Mouse (Mus musculus) neural tube, embryonic 15.5 days (tissue): ENCODE measurements around the gene Hoxc4. TPM values are rescaled to one million over a fixed set of nuclear protein-coding genes. Genes with fewer than 3 reads are reported as not detected.

Experiments used
- ATAC-seq: fragments of 200-750 bp; cut with Nextera tagmentation; 2 replicates; pipeline ENCODE4 v1.8.0; 2017; ENCODE audit warnings: mild to moderate bottlenecking, moderate TSS enrichment, moderate library complexity; ENCODE audit not compliant: low FRiP score
- H3K27ac ChIP-seq: fragments of 300-500 bp; sonication (generic); replicated peaks from 2 replicates; pipeline ENCODE4 v1.5.1; 2015; ENCODE audit warnings: mild to moderate bottlenecking, inconsistent platforms
- H3K27me3 ChIP-seq: fragments of 300-500 bp; sonication (generic); replicated peaks from 2 replicates; pipeline ENCODE4 v1.6.1; 2015; ENCODE audit warnings: inconsistent platforms
- H3K36me3 ChIP-seq: fragments of 300-500 bp; sonication (generic); 2 replicates; pipeline ENCODE4 v1.6.1; 2015; ENCODE audit warnings: inconsistent platforms
- H3K4me1 ChIP-seq: fragments of 300-500 bp; sonication (generic); 2 replicates; pipeline ENCODE4 v1.6.1; 2015; ENCODE audit warnings: inconsistent platforms
- H3K4me2 ChIP-seq: fragments of 300-500 bp; sonication (generic); 2 replicates; pipeline ENCODE4 v1.6.1; 2015; ENCODE audit warnings: inconsistent platforms, mild to moderate bottlenecking, moderate library complexity
- H3K4me3 ChIP-seq: fragments of 300-500 bp; sonication (generic); replicated peaks from 2 replicates; pipeline ENCODE4 v1.5.1; 2015; ENCODE audit warnings: mild to moderate bottlenecking, inconsistent platforms
- H3K9ac ChIP-seq: fragments of 300-500 bp; sonication (generic); replicated peaks from 2 replicates; pipeline ENCODE4 v1.6.1; 2015; ENCODE audit warnings: mild to moderate bottlenecking, inconsistent platforms
- H3K9me3 ChIP-seq: fragments of 300-500 bp; sonication (generic); replicated peaks from 2 replicates; pipeline ENCODE4 v1.6.1; 2016; ENCODE audit warnings: inconsistent platforms
- WGBS: fragments of 180-500 bp; shearing (Covaris S2); methylation state at CpG from one replicate; pipeline ENCODE4 v1.1.7; 2015; ENCODE audit warnings: mixed read lengths; 5-methylcytosine and 5-hydroxymethylcytosine counted together
- polyA plus RNA-seq: library from polyadenylated mRNA; unstranded; fragments of >200 nt; fragmentation: Nextera tagmentation; extraction: Ambion mirVana; gene quantifications from 2 replicates; pipeline ENCODE4 v1.2.1, GENCODE M21; 2015

Gene Hoxc4
- polyA plus RNA-seq, 1 experiment from 2014 or later = 48.6 TPM

DNA sequence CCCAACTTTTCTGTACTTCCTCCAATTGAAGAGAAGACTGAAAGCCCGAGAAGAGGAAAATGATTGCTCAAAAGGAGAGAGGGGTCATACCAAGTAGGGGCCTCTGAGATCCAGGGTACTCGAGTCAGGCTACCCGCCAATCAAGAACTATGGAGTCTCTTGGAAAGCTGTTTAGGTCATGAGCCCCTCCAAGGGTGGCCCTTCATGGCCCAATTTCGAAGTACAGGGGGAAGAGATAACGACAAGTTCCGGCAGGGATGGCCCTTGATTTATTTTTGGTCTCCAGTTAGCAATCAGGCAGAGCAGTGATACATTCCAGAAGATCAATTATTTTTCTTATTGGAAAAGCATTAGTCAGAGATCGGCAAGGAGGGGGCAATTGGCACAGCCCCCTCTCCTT is 27.0 kb upstream of the Hoxc4 start:
- WGBS = 9% methylated on average over 7 of the region's 7 CpGs

DNA sequence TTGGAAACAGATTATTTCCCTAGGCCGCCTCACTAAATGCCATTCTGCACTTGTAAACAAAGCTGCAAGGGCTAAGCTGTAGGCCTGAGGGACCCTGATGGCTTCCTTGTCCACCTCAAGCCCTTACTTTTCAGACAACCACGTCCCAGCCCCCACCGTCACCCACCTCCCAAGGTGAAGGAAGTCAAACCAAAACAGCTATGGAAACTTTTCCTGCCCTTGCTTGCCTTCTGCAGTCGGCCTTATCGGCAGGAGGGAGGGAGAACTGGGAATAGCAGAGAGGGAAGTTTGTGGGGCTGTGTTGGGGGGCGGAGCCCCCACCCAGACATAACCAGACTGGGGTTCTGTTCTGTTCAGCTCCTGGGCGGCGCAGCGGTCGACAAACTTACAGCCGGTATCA is 26.5 kb upstream of the Hoxc4 start:
- Histone ChIP-seq H3K27me3 (peaks cover 2% of the 10 kb centered on the region; the same call in 1 of the 2 replicates), H3K27ac (peak overlapping the region; percentile 89), H3K4me1 (peaks cover 82% of the 10 kb centered on the region), H3K9ac (peak overlapping the region; percentile 64), H3K9me3 (no peaks in the 10 kb centered on the region), H3K36me3 (no peaks in the 10 kb centered on the region), H3K4me2 (peak overlapping the region; percentile 82), H3K4me3 (peak overlapping the region; percentile 52)
- 7% methylated on average over 11 of the region's 11 CpGs for WGBS
- no peak for ATAC-seq

More for the DNA sequence above, 27.0 kb upstream of the Hoxc4 start:
- no peak for ATAC-seq
- H3K36me3 ChIP-seq = no peaks in the 10 kb centered on the region
- peak overlapping the region; percentile 64 for H3K9ac ChIP-seq
- peak overlapping the region; percentile 52 for H3K4me3 ChIP-seq
- H3K27ac ChIP-seq = peak overlapping the region; percentile 89
- H3K4me2 ChIP-seq = peak overlapping the region; percentile 82
- peaks cover 2% of the 10 kb centered on the region; the same call in 1 of the 2 replicates for H3K27me3 ChIP-seq
- no peaks in the 10 kb centered on the region for H3K9me3 ChIP-seq
- peaks cover 84% of the 10 kb centered on the region for H3K4me1 ChIP-seq

DNA sequence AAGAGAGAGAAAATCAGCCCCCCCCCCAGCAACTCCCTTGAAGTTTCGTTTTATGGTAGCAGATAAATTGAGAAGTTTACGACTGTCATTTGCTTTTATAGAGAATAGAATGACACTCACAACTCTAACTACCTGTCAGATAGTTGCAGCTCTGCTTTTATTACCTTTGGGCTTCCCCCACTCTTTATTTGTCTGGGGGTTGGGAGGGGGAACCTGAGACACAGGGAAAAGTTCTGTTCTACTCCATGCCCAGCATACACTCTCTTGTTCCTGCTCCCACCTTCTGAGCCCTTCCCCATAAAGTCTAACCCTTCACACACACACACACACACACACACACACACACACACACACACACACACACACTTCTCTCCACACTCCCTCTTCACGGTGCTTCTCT is 25.9 kb upstream of the Hoxc4 start:
- 7% methylated on average over 3 of the region's 3 CpGs for WGBS
- peak overlapping the region; percentile 52 for H3K4me3 ChIP-seq
- H3K27me3 ChIP-seq = peaks cover 2% of the 10 kb centered on the region; the same call in 1 of the 2 replicates
- peaks cover 82% of the 10 kb centered on the region for H3K4me1 ChIP-seq
- no peaks in the 10 kb centered on the region for H3K36me3 ChIP-seq
- peak overlapping the region; percentile 89; the same call in 1 of the 2 replicates for H3K27ac ChIP-seq
- no peak for ATAC-seq
- H3K9me3 ChIP-seq = no peaks in the 10 kb centered on the region
- H3K9ac ChIP-seq = peak overlapping the region; percentile 64; the same call in 1 of the 2 replicates
- H3K4me2 ChIP-seq = peak overlapping the region; percentile 82

DNA sequence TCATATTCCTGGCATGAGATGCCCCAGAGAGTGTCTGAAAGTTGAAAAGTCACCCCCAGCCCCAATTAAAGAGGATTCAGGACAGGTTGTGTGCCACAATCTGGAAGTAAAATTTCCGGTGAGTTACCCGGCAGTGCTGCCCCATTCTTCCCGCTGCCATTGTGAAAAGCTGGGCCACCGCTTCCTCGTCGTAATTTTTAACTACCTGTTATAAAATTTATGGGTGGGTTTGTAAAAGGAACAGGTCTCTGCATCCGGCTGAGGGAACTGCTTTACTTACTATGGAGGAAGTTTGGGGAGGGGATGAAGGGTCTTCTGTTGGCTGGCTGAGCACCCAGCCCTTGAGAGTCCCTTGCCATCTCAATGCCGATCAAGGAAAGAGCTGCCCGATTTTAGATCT is 22.2 kb upstream of the Hoxc4 start:
- 0 out of 2 replicates have a peak, but pooled peaks cover 2% of the 10 kb centered on the region for H3K27me3 ChIP-seq
- peak overlapping the region; percentile 98 for H3K27ac ChIP-seq
- peaks cover 84% of the 10 kb centered on the region for H3K4me1 ChIP-seq
- no peak for ATAC-seq
- peak overlapping the region; percentile 51 for H3K4me3 ChIP-seq
- no peaks in the 10 kb centered on the region for H3K9me3 ChIP-seq
- peak overlapping the region; percentile 47; the same call in 1 of the 2 replicates for H3K9ac ChIP-seq
- WGBS = 11% methylated on average over 9 of the region's 9 CpGs
- H3K4me2 ChIP-seq = peak overlapping the region; percentile 72
- no peaks in the 10 kb centered on the region for H3K36me3 ChIP-seq

DNA sequence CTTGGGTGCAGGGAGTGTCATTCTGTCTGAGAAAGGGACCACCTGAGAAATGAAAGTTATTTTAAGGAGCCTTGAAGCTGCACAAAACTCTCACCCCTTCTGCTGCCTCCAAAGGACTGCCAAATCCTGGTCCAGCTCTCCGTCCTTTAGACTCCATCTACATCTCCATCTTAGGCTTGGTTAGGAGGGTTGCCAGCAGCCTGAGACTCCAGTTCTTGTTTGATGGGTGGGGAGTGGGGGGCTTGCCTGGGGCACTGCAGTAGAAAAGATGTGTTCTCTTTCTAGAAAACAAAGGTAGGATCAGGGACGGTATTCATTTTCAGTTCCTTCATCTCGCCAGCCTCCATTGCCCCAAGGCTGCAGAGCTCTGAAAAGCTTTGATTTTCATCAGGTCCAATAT is 21.3 kb upstream of the Hoxc4 start:
- ATAC-seq = no peak
- H3K4me2 ChIP-seq = peak overlapping the region; percentile 72
- 0 out of 2 replicates have a peak, but pooled peaks cover 2% of the 10 kb centered on the region for H3K27me3 ChIP-seq

DNA sequence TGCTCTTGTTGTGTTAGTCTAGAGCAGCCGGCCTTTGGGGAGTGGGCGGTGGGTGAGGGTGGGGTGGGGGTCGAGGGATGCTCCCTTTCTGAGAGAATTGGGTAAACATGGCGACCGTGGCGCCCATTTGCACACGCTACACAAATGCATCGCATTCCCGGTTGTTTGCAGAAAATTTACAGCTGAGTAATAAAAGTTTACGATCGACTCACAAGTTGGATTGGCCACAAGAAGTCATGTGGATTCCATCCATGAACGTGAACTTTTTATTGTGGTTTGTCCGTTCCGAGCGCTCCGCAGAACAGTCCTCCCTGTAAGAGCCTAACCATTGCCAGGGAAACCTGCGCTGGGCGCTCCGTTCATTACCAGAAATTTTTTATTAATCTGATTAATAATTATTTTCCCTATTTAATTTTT is 20.8 kb upstream of the Hoxc4 start, which contains the start of gene Hoxc6:
TSS of gene Hoxc6 (plus strand) at position 319 of the 417 bp plus-strand sequence.
- 0 out of 2 replicates have a peak, but pooled peaks cover 2% of the 10 kb centered on the region for H3K27me3 ChIP-seq
- peak within 1 kb of the TSS; percentile 83 for H3K9ac ChIP-seq
- peaks cover 83% of the 10 kb centered on the region for H3K4me1 ChIP-seq
- no peaks in the 10 kb centered on the region for H3K9me3 ChIP-seq
- no peaks in the 10 kb centered on the region for H3K36me3 ChIP-seq
- peak within 1 kb of the TSS; percentile 72 for H3K4me2 ChIP-seq
- peak within 1 kb of the TSS; percentile 51 for H3K4me3 ChIP-seq
- ATAC-seq = peak; percentile 46; the same call in 1 of the 2 replicates
- WGBS = under 1% methylated on average over 19 of the region's 19 CpGs
- peak within 1 kb of the TSS; percentile 98 for H3K27ac ChIP-seq

More for the DNA sequence above, 21.3 kb upstream of the Hoxc4 start:
- Histone ChIP-seq H3K27ac (peak overlapping the region; percentile 98), H3K4me1 (peaks cover 83% of the 10 kb centered on the region), H3K9me3 (no peaks in the 10 kb centered on the region), H3K36me3 (no peaks in the 10 kb centered on the region), H3K9ac (peak overlapping the region; percentile 83), H3K4me3 (peak overlapping the region; percentile 51)
- WGBS = 6% methylated on average over 3 of the region's 3 CpGs

DNA sequence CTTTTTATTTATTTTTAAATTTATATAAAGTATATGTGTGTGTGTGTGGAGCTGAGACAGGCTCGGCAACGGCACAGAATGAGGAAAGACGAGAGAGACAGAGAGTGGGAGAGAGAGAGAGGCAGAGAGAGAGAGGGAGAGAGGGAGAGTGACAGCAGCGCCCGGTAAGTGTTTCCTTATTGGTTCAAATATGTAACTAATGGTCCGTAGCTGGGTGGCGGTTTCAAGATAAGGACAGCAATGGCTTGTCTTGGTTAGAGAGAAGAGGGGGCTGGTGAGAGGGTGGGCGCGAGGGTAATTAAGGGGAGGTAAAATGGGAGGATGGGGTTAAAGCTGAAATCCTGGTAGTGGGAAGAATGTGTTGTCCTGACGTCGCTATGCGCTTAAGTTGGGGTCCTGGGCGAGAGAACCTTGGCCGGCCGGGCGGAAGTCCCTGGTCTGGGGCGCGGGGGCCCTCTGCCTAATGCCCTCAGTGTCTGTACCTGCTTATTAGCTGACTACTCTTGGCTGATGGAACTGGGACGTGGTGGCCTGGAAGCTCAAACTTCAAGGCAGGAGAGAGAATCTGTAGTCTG is 20.0 kb upstream of the Hoxc4 start:
- H3K4me1 ChIP-seq = peaks cover 87% of the 10 kb centered on the region
- H3K27ac ChIP-seq = peak overlapping the region; percentile 98
- H3K27me3 ChIP-seq = 0 out of 2 replicates have a peak, but pooled peaks cover 2% of the 10 kb centered on the region
- peak overlapping the region; percentile 83 for H3K9ac ChIP-seq
- H3K4me2 ChIP-seq = peak overlapping the region; percentile 72
- ATAC-seq = peak; percentile 49
- H3K36me3 ChIP-seq = no peaks in the 10 kb centered on the region
- under 1% methylated on average over 19 of the region's 19 CpGs for WGBS
- H3K9me3 ChIP-seq = no peaks in the 10 kb centered on the region
- peak overlapping the region; percentile 51 for H3K4me3 ChIP-seq

DNA sequence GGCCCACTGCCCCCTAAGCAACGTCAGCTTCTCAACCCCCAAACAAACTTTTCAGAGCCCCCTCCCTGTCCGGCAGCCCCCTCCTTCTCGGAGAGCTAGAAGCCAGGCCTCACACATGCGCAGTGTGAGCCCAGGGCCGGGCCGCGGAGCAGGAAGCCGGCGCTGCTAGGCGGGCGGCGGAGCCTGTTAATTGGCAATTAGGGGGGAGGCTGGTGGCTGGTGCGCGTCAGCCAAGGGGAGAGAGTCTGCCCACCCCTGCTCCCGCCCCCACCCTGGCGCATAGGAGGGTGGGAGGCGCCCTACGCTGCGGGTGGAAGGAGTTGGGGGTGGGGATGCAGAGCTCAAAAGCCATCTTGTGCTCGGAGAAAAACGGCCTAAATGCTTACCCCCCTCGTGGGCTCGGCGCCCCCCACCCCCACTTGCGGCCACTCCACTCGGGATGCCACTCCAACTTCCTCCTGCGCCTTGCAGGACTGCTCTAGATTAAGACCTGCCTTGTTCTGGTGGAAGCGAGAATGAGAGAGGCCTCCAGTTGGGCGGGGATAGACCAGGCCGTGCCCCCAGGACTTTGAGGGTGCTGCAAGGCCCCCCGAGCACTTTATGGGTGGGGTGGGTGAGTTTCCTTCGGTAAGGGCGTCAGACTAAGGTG is 19.4 kb upstream of the Hoxc4 start:
- H3K36me3 ChIP-seq = no peaks in the 10 kb centered on the region
- H3K9ac ChIP-seq = peak overlapping the region; percentile 83
- H3K27ac ChIP-seq = peak overlapping the region; percentile 98
- H3K27me3 ChIP-seq = 0 out of 2 replicates have a peak, but pooled peaks cover 2% of the 10 kb centered on the region
- peak; percentile 86 for ATAC-seq
- peak overlapping the region; percentile 72 for H3K4me2 ChIP-seq
- 1% methylated on average over 33 of the region's 33 CpGs for WGBS
- peak overlapping the region; percentile 51 for H3K4me3 ChIP-seq
- peaks cover 92% of the 10 kb centered on the region for H3K4me1 ChIP-seq
- H3K9me3 ChIP-seq = no peaks in the 10 kb centered on the region

DNA sequence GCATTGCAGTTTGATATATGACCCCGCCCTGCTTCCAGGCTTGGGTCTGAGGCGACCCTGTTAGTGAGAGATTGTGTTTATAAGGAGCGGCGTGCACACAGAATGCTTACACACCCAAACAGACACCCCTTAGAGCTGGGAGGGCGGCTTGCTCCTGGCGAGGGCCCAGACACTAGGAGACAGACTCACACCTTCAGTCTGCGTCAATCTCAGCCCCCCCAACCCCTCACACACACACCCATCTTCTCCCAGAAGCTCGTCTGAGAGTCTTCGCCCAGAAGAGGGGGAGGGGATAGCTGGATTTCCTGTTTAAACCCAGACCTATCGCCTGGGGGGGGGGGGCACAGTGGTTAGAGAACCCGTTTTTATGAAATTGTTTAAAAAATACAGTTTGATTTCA is 18.8 kb upstream of the Hoxc4 start:
- Histone ChIP-seq H3K36me3 (no peaks in the 10 kb centered on the region), H3K9ac (peak overlapping the region; percentile 83), H3K27ac (peak overlapping the region; percentile 98), H3K4me2 (peak overlapping the region; percentile 72), H3K27me3 (0 out of 2 replicates have a peak, but pooled peaks cover 2% of the 10 kb centered on the region), H3K4me1 (peaks cover 92% of the 10 kb centered on the region), H3K9me3 (no peaks in the 10 kb centered on the region), H3K4me3 (peak overlapping the region; percentile 51)
- 4% methylated on average over 11 of the region's 11 CpGs for WGBS
- peak; percentile 39 for ATAC-seq

DNA sequence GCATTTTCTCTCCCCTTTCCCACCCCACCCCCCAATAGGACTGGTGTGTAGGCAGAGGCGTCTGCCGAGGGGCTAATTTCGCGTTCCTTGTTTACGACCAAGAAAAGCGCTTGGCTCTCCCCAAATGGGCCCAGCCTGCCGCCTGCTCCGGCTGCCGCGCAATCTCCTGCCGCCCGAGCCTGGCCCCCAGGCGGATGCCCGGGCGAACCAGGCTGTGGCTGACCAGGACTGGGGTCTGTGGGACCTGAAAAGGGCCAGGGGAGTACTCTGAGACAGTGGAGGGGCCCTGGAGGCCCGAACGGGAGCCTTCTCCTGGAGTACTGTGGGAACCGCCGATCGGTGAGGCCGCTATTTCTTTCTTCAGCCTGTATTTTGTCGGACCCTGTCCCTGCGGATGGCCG is 18.2 kb upstream of the Hoxc4 start:
- peak overlapping the region; percentile 98 for H3K27ac ChIP-seq
- no peaks in the 10 kb centered on the region for H3K9me3 ChIP-seq
- peaks cover 92% of the 10 kb centered on the region for H3K4me1 ChIP-seq
- H3K4me3 ChIP-seq = peak overlapping the region; percentile 51
- peak overlapping the region; percentile 72 for H3K4me2 ChIP-seq
- no peaks in the 10 kb centered on the region for H3K36me3 ChIP-seq
- WGBS = 2% methylated on average over 24 of the region's 24 CpGs
- H3K27me3 ChIP-seq = no peaks in the 10 kb centered on the region
- no peak; the same call in 1 of the 2 replicates for ATAC-seq
- H3K9ac ChIP-seq = peak overlapping the region; percentile 83

DNA sequence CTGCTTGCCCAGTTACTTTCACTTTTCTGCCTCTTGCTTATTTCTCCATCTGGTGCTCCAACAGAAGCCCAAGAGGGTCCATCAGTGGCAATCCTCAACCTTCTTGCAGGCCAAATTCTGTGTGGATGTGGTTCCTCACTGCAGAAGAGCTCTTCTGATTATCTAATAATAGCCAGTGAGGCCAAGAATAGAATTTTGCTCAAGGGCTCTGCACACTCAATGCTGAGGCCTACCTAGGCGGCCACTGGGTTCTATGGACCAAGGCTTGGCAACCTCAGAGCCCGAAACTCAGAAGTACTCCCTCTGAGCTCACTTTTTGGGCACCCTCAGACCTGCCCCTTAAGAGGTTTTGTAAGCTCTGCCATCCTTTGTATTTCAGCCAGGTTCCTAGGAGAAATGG is 17.4 kb upstream of the Hoxc4 start:
- Histone ChIP-seq H3K4me1 (peaks cover 93% of the 10 kb centered on the region), H3K9me3 (no peaks in the 10 kb centered on the region), H3K4me3 (peak overlapping the region; percentile 51), H3K4me2 (peak overlapping the region; percentile 72), H3K27me3 (no peaks in the 10 kb centered on the region), H3K27ac (peak overlapping the region; percentile 98), H3K36me3 (no peaks in the 10 kb centered on the region), H3K9ac (peak overlapping the region; percentile 83)
- WGBS = 8% methylated on average over 2 of the region's 2 CpGs
- ATAC-seq = no peak
